Mouse (Mus musculus) kidney, postnatal 14 days (tissue): ENCODE data around the gene Ctcf.
"Not testable (repeated sequence)": the region's sequence is repeated elsewhere in the genome, so short reads cannot be mapped to it uniquely, and the experiment has no call there.

ENCODE experiments used
- DNase-seq: peaks from one replicate; pipeline ENCODE4 v3.0.0; 2022; ENCODE audit warnings: mixed read lengths

Ctcf gene

DNA sequence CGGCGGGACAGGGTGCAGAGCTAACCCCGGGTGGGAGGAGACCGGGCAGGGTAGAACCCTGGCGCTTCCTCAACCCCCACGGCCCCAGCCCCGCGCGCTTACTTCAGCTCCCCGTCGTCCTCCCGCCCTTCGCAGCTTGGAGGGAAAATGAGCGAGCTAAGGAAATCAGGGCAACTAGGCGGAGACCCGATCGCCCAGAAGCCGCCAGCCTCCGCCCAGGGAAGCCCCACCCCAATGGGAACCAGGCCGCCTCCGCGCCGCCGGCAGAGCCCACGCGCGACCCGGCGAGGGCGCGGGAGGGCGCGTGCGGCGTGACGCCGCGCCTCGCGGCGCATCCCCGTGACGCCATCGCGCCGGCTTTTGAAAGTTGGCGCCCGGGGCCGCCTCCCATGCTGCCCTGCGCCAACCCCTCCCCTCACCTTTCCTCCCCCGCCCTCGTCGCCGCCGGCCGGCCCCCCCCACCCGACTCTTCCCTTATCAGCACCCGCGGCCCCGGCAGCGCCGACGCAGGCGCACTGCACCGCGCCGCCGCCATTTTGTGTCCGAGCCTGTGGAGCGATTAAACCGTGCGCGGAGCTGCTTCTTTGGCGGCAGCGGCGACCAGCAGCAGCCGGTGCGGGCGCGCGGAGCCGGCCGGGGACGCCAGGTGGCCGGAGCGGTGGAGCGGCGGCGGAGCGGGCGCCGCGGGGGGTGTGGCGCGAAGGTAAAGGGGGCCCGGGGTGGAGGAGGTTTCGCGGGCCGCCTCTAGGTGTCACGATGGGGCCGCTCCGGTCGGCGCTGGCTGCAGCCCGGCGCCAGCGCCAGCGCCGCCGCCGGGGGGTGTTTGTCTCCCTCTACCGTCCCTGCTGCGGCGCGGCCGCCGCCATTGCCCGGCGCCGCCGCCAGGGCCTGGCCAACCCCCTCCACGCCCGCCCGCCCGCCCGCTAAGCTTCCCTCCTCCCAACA lies at the start of gene Ctcf:
Ctcf (plus strand) TSS at position 551 of the 945 bp plus-strand sequence.
- DNase-seq = peak; percentile 95

- DNase-seq = no peak
These were observed 43.9 kb upstream of the Ctcf start for GRCm38 (mm10) chr8:105592431-105592830.

DNA sequence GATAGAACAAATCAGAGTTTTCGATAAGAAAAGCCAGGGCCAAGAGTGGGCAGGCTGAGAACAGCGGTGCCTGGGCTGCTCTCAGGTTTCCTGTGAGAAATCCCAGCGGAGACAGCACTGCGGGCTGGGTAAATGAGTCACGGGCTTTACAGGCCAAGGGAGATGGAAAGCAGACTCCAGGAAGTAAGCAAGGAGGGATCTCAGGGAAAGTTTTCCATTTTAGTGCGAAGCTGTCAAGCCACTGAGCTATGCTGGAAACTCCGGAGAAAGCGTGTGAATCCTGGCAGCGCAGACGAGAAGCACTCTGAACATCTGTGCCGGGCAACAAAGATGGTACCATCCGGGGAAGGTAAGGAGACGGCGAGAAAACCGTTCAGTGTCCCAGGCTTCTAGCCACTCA lies 42.5 kb upstream of the Ctcf start:
- peak; percentile 62 for DNase-seq

DNA sequence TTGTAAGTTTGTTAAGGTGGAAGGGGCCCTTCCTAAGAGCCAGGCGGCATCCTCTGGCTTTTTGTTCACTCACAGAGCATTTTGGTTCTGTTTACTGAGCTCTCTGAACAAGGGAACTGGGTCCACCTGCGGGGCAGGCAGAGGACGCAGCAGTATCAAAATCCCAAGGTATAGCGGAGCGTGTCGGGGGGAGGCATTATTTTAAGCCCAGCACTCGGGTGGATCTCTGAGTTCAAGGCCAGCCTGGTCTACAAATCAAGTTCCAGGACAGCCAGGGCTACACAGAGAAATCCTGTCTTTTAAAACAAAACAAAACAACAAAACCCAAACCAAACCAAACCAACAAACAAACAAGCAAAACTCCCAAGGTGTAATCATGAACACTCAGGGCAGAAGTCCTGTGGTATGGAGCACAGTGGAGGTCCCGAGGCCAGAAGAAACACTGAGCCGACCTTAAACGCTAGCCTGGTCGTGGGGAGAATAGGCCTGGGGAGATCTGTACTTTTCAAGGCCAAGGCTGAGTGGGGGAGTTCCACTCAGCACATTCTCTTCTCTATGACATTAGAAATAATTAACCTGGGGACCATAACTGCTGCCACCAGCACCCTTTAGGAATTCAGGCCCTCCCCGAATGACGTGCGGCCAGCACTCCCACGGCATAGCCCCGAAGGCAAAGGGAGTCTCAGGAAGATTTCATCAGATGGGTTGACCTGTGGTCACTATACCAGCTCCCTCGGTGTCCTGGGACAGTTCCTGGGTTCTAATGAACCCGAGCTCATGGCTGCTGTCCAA lies 41.7 kb upstream of the Ctcf start:
- peak; percentile 80 for DNase-seq

- peak; percentile 86 for DNase-seq
These were observed 39.9 kb upstream of the Ctcf start for GRCm38 (mm10) chr8:105596362-105597034.

DNA sequence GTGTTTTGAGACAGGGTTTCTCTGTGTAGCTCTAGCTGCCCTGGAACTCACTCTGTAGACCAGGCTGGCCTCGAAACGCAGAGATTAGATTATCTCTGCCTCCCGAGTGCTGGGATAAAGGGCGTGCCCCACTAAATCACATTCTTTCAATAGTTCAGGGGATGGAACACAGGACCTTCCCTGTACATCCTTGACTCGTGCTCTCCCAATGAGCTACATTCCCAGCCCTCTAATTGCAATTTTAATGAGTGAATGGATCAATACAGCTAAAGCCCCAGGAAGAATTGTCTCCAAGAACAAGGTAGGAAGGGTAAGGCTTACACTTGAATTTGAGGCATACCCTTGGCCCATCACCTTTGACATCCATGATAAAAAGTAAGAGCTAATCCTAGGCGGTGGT lies 37.6 kb upstream of the Ctcf start:
- no peak for DNase-seq

GRCm38 (mm10) chr8:105601301-105601700 lies 35.1 kb upstream of the Ctcf start:
- no peak for DNase-seq

GRCm38 (mm10) chr8:105602540-105602939 lies 33.8 kb upstream of the Ctcf start:
- not testable (repeated sequence) for DNase-seq

DNA sequence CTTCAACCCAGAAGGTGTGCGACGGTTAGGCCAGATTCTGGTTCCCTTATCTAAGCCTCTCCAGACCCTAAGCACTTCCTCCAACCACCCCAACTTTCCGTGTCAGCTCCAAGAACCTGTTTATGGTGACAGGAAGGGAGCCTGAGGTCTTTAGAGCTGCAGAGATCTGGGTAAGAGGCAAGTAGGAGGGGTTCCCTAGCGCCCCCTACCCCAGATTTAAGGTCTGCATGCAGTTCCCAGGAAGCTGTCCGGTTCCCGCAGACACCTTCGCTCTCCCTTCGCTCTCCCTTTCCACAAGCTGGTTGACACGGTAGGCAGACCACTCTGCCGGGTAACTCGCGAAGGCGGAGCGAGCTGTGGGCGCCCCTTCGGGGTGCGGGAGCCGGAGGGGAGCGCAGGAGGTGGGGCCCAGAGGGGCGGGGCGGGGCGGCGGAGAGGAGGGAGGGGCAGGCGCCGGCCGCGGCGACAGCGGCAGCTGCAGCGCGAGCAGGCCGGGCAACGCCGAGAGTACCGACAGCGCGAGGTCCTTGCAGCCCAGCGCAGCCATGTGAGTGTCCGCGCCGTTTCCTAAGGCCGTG lies 31.5 kb upstream of the Ctcf start, which contains the start of gene Ripor1:
Ripor1 (plus strand) TSS at position 452 of the 578 bp plus-strand sequence.
- DNase-seq = peak; percentile 88

DNA sequence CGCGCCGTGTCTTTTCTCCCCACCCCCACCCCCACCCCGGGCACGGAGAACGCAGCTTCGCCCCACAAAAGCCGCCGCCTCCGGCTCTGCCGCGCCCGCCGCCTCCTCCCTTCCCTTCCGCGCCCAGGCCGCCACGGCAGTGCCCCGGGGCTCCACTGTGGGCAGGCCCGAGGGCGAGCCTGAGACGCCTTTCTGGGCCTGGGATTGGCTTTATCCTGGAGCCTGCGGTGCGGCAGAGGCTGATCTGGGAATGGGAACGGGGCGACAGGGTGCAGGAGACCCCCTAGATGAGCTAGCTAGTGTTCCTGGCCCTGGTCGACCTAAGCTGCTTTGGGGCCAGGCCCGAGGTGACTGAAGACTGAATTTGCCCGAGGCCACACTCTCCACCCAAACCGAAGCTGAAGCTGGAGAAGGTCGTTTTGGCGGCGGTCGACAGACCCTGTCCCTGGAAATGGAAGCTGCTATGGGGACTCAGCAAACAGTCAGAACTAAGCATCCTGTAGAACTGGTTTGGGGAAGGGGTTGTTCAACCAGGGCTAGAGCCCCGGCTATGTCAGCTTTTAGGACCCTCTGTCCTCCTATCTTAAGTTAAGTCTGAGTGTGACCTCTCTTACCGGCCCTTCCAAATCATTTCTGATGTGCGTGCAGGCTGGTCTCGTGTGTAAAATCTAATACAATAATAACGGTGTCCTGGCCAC lies 30.7 kb upstream of the Ctcf start:
- peak; percentile 59 for DNase-seq

DNA sequence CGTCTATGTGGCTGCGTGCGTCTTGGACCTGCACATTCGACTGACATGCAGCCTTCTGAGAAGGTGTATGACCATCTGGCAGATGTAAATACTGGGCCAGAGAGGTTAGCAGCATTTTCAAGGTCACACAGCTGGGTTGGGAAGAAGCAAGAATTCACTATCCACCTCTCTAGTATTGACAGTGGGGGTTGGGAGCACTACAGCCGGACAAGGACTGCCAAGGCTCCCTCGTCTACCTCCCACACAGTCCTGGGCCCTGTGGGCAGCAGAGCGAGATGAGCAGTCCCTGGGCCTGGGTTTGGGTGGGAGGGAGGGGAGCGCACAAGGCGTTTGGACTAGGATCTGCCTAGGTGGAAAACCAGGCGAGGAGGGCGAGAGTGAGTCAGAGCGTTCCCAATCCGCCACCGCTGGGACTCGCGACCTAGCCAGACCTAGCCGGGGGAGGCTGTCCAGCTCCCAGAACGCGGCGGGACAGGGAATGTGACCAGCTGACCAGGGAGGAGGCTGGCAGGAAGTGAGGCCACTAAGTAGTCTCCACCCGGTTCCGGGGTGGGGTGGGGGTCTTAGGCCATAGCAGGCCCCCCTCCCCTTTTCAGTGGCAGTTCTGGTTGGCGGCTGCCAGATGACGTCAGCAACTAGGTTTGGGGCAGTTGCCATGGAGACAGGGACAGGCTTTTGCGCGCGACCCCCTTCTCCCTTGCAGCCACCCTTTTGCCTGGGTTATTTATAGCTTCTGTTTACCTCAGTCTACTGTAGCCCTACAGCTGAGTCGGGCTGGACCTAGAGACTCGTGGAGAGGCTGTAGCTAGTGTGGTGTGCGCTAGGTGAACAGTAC lies 30.0 kb upstream of the Ctcf start:
- DNase-seq = peak; percentile 92

DNA sequence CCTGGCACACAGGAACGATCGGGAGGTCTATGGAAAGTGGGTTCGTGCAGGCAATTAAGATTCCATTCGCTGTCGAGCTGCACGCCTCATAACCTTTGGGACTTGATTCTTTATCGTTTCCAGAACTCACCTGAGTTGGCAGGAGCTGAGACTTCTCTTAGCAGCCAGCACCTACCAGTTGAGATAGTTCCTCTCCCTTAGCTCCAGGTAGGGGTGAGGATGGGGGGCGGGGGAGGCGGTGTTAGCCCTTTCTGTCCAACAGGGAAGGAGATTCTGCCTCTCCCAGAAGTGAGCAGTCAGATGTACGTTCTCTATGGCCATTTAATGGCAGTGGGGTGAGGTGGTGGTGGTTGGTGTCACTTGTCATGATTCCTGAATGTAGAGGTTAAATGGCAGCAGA lies 29.3 kb upstream of the Ctcf start:
- DNase-seq = no peak

- peak; percentile 57 for DNase-seq
These were observed 28.7 kb upstream of the Ctcf start for GRCm38 (mm10) chr8:105607684-105608083.

DNA sequence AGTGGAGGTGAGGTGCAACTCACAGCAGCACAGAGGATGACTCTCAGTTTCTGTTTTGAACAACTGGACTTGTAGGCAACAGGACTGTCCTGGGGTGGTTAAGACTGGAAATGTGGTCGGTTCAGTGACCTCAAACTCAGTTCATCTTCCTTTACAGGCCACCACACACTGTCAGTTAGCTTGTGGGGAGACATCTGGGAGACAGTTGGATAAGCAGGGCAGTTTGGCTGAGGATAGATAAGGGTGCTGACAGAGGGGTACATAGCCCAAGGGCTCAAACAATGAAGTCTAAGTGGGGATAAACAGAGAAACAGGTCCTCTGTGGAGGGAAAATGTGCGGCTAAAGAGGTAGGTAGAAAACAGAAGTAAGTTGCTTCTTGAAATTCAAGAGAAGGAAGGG lies 27.0 kb upstream of the Ctcf start:
- DNase-seq = no peak

DNA sequence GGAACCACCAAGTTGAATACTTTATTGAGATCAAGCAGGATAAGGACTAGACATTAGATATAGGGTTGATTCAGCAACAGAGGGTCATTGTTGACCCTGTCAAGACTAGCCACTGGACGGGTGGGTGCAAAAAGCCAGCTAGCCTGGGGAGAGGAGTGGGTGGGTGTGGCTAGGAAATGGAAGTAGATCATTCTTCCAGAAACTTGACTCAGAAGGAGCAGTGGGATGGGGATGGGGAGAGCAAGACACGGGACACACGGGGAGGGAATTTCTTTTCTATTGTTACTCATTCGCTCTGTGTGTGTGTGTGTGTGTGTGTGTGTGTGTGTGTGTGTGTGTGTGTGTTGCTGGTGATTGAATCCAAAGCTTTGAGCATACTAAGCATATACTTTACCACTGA lies 26.6 kb upstream of the Ctcf start:
- DNase-seq = no peak

- no peak for DNase-seq
These were observed 24.5 kb upstream of the Ctcf start for GRCm38 (mm10) chr8:105611836-105612235.

DNA sequence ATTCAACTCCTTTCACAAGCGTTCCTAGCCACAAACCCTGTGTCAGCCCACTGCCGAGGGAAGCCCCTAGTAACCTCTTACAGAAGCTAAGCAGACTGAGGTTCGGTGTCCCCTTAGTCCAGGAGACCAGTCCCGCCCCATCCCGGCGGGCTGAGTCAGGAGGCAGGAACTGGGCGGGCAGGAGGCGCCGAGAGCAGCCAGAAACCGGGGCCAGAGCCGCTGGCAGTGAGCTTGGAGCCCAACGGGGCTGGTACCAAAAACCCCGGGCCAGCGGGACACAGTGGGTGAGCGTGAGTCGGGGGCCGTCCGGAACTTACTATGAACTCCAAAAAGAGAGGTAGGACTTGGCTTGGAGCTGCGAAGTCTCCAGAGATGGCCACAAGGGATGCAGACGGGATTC lies 23.3 kb upstream of the Ctcf start:
- DNase-seq = peak; percentile 76

- peak; percentile 91 for DNase-seq
These were observed 22.4 kb upstream of the Ctcf start for GRCm38 (mm10) chr8:105613830-105614511.

DNA sequence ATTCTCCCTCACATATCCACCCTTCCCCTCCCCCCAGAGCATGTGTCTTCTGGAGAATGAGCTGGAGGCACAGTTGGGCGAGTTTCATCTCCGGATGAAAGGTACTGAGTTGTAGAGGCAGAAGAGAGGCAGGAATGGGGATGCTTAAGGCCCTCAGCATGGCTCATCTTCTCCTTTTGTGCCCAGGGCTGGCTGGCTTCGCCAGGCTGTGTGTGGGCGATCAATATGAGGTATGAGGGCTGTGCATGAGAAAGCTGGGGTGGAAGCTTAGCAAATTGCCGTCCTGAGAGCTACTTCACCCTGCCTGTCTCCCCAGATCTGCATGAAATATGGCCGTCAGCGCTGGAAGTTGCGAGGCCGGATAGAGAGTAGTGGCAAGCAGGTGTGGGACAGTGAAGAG lies 20.4 kb upstream of the Ctcf start:
- no peak for DNase-seq

- no peak for DNase-seq
These were observed 18.7 kb upstream of the Ctcf start for GRCm38 (mm10) chr8:105617451-105618278.
